Mouse (Mus musculus) erythroblast, embryonic 14.5 days (primary cell): ENCODE results near the gene Perm1. TPM values are rescaled to one million over a fixed set of nuclear protein-coding genes. Genes with fewer than 3 reads are reported as not detected.

Experiments
- H3K27me3 ChIP-seq: 2 replicates; pipeline ENCODE4 v1.6.1; 2012; ENCODE audit warnings: inconsistent platforms; ENCODE audit not compliant: control insufficient read depth
- H3K36me3 ChIP-seq: 2 replicates; pipeline ENCODE4 v1.6.1; 2012; ENCODE audit warnings: mild to moderate bottlenecking, inconsistent platforms; ENCODE audit not compliant: control insufficient read depth
- H3K4me1 ChIP-seq: 2 replicates; pipeline ENCODE4 v1.6.1; 2012; ENCODE audit warnings: inconsistent platforms; ENCODE audit not compliant: control insufficient read depth
- H3K4me3 ChIP-seq: replicated peaks from 2 replicates; pipeline ENCODE3; 2012; ENCODE audit warnings: moderate library complexity, mild to moderate bottlenecking, inconsistent platforms
- H3K9me3 ChIP-seq: 2 replicates; pipeline ENCODE4 v1.6.1; 2012; ENCODE audit warnings: low read length, inconsistent platforms, mixed read lengths; ENCODE audit not compliant: control insufficient read depth
- GATA1 ChIP-seq: IDR thresholded peaks from 2 replicates; pipeline ENCODE4 v1.6.1; 2012; ENCODE audit warnings: low read length, inconsistent platforms, mixed read lengths
- TAL1 ChIP-seq: IDR thresholded peaks from 3 replicates; pipeline ENCODE4 v1.6.1; 2012; ENCODE audit warnings: low read length, inconsistent platforms, mixed read lengths
- polyA plus RNA-seq: library from polyadenylated mRNA; stranded (reverse); fragments of >175 nt; gene quantifications from 2 replicates; pipeline ENCODE4 v1.2.3, GENCODE M21; 2012

Perm1 gene
- polyA plus RNA-seq, 1 experiment = not detected

GRCm38 (mm10) chr4:156197131-156197828, 18.4 kb upstream of the Perm1 start, which contains the start of gene Agrn:
Agrn (minus strand) TSS chr4:156197488.
- H3K9me3 ChIP-seq = no peaks in the 10 kb centered on the region; the same call in 1 of the 2 replicates
- H3K4me1 ChIP-seq = peaks cover 63% of the 10 kb centered on the region
- TF ChIP-seq GATA1 (no peak), TAL1 (no peak)
- peak within 1 kb of the TSS; percentile 82 for H3K4me3 ChIP-seq
- peaks cover 60% of the 10 kb centered on the region for H3K27me3 ChIP-seq
- H3K36me3 ChIP-seq = peaks cover 3% of the 10 kb centered on the region; the same call in 1 of the 2 replicates

DNA sequence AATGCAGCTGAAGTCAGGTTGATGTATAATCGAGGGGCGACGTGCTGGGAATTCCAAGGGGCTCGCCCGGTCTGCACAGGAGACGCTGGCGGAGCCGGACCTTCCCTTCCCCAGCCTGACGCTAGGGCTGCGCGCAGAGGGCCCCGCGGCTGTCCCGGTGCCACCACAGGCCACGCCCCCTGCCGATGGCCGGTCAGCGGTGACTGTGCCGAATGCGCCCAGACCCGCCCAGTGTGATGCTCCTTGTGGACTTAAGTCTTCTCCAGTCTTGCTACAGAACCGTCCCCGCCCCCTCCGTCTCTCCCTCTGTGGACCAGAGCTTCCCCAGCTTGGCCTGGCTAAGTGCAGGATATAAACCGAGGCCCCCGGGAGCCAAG, 17.9 kb upstream of the Perm1 start:
- peaks cover 66% of the 10 kb centered on the region for H3K27me3 ChIP-seq
- peaks cover 63% of the 10 kb centered on the region for H3K4me1 ChIP-seq
- no peaks in the 10 kb centered on the region; the same call in 1 of the 2 replicates for H3K36me3 ChIP-seq
- no peaks in the 10 kb centered on the region; the same call in 1 of the 2 replicates for H3K9me3 ChIP-seq
- TF ChIP-seq GATA1 = no peak
- TF ChIP-seq TAL1 = no peak
- H3K4me3 ChIP-seq = peak overlapping the region; percentile 82

GRCm38 (mm10) chr4:156200623-156201475, 14.8 kb upstream of the Perm1 start, which contains the start of gene Isg15:
Isg15 (minus strand) TSS chr4:156200818.
- no peaks in the 10 kb centered on the region for H3K36me3 ChIP-seq
- H3K9me3 ChIP-seq = peaks cover 10% of the 10 kb centered on the region; the same call in 1 of the 2 replicates
- no peak for TF ChIP-seq TAL1
- TF ChIP-seq GATA1 = no peak
- H3K4me3 ChIP-seq = peak within 1 kb of the TSS; percentile 44
- H3K27me3 ChIP-seq = peaks cover 74% of the 10 kb centered on the region
- H3K4me1 ChIP-seq = peaks cover 66% of the 10 kb centered on the region

DNA sequence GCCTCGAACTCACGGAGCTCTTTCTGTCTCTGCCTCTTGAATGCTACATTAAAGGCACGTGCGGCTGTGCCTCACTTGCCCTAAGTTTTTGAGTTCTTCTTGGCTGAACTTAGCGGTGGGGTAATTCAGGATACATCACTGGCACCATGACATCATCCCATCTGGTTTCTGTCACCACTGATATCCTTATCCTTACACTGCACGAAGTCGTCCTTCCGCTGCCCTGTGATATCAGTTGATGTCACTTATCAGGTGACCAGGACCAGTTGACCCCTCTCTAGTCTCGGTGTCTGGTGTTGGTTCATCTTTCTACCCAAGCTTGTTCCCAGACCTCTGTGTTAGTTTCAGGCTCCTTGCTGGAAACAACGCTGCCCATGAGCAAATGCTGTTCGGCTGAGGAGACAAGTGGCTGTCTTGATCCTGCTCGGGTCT, 13.2 kb upstream of the Perm1 start:
- Histone ChIP-seq H3K27me3 (peaks cover 70% of the 10 kb centered on the region), H3K9me3 (peaks cover 10% of the 10 kb centered on the region; the same call in 1 of the 2 replicates), H3K36me3 (no peaks in the 10 kb centered on the region), H3K4me1 (peaks cover 51% of the 10 kb centered on the region), H3K4me3 (peak overlapping the region; percentile 64)
- TF ChIP-seq TAL1 = peak; percentile 82
- TF ChIP-seq GATA1 = peak; percentile 75

GRCm38 (mm10) chr4:156203001-156203412, 12.7 kb upstream of the Perm1 start, which contains the start of gene AW011738:
AW011738 (plus strand) TSS chr4:156203304.
- H3K4me3 ChIP-seq = peak within 1 kb of the TSS; percentile 64
- no peak for TF ChIP-seq TAL1
- TF ChIP-seq GATA1 = no peak
- H3K4me1 ChIP-seq = peaks cover 47% of the 10 kb centered on the region
- peaks cover 70% of the 10 kb centered on the region for H3K27me3 ChIP-seq
- peaks cover 10% of the 10 kb centered on the region; the same call in 1 of the 2 replicates for H3K9me3 ChIP-seq
- no peaks in the 10 kb centered on the region for H3K36me3 ChIP-seq

DNA sequence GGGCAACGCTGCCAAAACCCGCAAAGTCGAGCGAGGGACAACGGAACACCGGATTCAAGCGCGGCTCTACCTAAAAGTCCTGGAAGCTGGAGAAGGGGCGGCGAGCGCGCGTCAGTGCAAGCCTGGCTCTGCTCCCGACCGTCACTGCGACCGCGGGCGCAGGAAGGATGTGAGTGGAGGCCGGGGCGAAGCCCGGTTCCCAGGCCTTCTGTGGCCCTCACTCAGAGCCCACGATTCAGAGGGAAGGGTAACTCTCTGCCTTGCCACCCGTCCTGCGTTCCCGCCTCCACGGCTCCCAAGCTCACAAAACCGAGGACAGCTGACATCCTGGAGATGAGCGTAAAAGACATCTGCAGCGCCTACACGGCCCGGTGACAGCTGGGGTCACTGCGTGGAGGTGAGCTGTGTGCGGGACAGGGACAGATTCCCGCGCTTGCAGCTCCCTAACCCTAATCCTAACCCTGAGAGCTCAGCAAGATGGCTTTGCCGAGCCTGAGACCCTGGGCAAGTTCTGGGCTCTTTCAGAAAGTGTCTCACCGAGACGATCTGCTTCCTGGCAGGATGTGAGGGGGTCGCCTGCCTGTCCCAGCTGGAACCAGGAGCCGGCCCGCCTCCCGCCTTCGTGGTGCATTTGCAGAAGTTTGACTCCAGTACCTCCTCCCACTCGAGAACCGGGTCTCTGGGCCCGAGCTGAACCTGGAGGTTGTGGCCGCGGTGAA, 12.1 kb upstream of the Perm1 start:
- no peak for TF ChIP-seq TAL1
- no peak for TF ChIP-seq GATA1
- Histone ChIP-seq H3K27me3 (peaks cover 68% of the 10 kb centered on the region), H3K4me1 (peaks cover 43% of the 10 kb centered on the region), H3K4me3 (peak overlapping the region; percentile 64), H3K9me3 (peaks cover 10% of the 10 kb centered on the region; the same call in 1 of the 2 replicates), H3K36me3 (no peaks in the 10 kb centered on the region)

- Histone ChIP-seq H3K9me3 (peaks cover 3% of the 10 kb centered on the region; the same call in 1 of the 2 replicates), H3K4me1 (peaks cover 3% of the 10 kb centered on the region), H3K36me3 (no peaks in the 10 kb centered on the region), H3K27me3 (peaks cover 33% of the 10 kb centered on the region), H3K4me3 (no peak overlapping the region)
- no peak for TF ChIP-seq GATA1
- no peak for TF ChIP-seq TAL1
Observed at GRCm38 (mm10) chr4:156208872-156209271, 6.8 kb upstream of the Perm1 start.

GRCm38 (mm10) chr4:156209963-156210635, 5.6 kb upstream of the Perm1 start:
- Histone ChIP-seq H3K27me3 (peaks cover 21% of the 10 kb centered on the region), H3K4me1 (no peaks in the 10 kb centered on the region), H3K9me3 (no peaks in the 10 kb centered on the region), H3K36me3 (no peaks in the 10 kb centered on the region), H3K4me3 (no peak overlapping the region)
- no peak for TF ChIP-seq GATA1
- TF ChIP-seq TAL1 = no peak
